Mouse (Mus musculus): ENCODE measurements at regions not wholly inside any gene's neighbourhood (a gene's known extent, or its start where the extent isn't known, plus 50 kb on each side); places are given as distances from the start of the nearest gene placed in this dataset.
A peak's percentile ranks its signal among the peaks of the same experiment; 100 is the strongest.

- DNase-seq = no peak
Measured at GRCm38 (mm10) chr16:57823329-57823728, 68.8 kb upstream of the Col8a1 start.

GRCm38 (mm10) chr16:57845416-57845815 is 90.9 kb upstream of the Col8a1 start:
- no peak for DNase-seq

DNA sequence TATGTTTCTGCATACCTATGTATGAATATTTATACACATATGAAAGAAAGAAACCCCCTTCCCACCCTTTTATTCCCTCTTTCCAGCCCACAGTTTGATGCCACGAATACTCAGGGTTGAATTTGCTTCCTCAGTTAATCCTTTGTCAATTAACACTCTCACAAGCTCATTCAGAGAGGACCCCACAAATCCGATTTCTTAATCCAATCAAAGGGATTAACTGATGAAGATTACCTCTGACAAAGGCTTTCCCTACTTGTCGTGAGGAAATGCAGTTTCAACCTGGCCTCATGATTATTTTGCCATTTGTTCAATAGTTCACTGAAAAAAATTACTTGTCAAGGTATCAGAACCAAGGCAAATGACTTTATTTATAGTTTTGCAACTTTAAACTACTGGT is 91.8 kb upstream of the Col8a1 start:
- DNase-seq = no peak

DNA sequence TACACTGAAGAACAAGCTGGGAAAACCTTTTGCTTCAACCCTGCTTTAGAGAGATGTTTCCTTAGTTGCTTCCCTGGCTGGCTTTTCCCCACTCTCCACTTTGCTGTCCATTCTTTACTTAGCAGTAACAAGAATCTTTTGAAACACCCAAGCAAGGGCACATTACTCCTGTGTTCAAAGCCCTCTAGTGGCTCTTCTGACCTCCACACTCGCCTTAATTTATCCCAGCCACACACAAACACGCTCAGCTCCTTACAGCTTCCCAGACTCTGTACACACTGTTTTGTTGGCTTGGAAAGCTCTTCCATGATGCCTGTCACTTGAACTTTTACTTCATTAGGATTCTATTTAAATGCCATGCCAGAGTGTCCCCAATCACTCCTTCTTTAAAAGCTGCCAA is 97.3 kb upstream of the Col8a1 start:
- DNase-seq = no peak

DNA sequence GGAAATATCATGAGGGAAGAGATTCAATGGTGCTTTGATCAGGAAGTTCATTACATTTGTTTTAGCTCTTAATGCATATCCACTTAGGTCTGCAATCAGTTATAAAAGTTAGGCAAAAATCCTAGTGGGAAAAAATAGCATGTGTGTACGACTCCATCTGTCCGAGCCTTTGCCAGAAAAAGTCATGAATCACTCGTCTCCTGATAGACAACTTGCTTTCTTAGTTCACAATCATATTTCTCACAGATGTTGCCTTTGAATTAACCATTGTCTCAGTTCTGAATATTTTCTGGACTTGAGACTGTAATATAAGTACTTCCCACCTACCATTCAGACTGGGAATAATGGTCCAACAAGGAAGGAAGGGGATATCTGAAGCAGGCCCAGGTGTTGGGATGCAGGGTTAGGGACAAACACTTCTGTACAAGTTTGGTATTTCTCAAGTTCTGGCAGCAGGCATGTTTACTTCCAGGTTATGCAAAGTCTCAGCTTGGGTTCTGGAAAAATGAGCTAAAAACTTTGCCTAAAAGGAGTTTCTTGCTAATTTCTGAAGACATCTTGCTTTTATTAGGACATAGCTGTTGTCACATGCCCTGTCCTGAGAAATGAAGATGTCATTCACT is 98.4 kb upstream of the Col8a1 start:
- no peak for DNase-seq

DNA sequence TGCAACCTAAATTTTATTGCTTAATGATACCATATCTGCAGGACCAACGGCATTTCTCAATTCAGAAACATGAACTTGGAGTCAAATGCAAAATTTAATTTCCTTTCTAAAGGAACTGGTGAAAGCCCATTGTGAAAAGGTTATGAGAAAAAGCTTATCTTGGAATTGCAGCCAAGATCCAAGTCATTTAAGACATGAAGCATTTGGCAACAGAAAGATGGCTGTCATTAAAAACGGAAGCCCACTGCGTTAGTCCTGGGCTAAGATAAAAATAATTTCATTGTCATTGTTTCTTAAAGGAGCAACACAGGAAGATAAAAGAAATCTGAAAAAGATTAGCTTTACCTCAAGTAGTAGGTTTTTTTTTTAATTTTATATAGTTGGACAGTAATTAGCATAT is 99.2 kb upstream of the Col8a1 start:
- DNase-seq = no peak

DNA sequence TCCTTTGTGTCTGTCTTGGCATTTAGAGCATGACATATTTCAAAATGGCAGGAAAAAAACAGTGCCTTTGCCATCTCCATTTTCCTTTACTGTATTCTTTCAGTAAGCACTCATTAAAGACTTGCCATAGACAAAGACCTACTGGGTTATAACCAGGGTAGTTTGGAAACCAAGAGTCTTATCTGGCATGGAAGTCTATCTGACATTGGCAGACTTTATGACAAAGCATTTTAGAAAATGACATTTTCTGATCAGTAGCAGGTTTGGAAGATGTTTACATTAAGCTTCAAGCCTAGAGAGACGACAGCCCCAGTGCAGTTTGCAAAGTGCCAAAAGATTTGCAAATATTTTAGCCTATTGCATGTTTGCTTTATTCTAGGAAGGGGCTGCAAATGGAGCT is 102.5 kb upstream of the Col8a1 start:
- no peak for DNase-seq

DNA sequence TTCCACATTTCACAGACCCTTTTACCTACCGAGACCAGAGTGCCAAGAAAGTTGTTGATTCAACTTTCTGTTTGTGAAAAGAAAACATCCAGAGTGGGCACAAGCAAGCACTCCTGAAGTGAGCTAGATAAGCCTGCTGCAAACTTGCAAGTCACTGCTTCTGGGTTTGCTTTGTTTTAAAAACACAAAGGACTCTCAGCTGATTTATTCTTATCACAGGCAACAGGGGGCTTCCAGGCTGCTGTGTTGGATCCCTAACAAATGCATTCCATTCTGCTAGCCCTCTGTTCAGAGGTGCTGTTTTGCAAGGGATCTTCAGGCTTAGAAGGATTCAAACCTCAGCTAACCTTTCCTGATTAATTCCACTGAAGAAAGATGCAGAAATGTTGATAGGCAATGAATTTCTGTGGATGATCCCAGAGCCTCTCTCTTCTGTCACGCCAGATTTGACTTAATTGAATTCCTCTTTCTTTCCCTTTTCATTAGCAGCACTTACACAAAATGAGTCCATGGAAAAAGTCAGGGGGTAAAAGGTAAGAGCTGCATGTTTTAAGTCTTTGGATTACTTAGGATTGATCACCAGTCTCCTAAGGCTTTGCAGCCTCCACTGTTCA is 103.7 kb upstream of the Col8a1 start:
- DNase-seq = no peak

- no peak for DNase-seq
Measured at GRCm38 (mm10) chr16:57858765-57859201, 104.2 kb upstream of the Col8a1 start.

DNA sequence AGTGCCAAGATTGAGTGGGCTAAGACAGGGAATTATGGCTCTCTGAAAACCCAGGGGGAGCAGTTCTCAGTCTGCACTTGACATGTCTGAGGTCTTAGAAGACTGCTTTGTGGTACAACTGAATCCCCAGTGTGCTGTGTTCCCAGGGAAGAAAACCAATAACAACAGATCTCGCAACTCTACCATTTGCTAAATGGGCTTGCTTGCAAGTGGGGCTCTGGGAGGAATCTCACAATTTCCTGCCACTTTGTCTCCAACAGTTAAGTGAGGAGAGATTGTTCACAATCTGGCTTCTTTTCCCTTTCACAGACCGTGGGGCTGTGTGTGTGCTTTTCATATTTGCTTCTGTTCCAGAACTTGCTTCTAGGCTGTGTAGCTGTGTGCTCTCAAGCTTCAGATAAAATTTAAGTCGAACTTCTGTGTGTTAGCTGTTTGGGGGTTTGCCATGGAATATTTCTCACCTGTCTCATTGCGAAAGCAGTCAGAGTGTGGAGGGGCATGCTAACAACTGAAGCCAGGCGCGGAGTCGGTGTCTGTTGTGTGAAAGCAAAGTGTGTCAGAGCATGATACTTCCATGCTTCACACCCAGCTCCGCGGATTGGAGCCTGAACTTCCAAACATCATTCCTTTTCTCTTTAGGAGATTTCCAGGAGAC is 108.8 kb upstream of the Col8a1 start:
- DNase-seq = no peak

- DNase-seq = no peak
Measured at GRCm38 (mm10) chr16:57876857-57877256, 122.3 kb upstream of the Col8a1 start.

DNA sequence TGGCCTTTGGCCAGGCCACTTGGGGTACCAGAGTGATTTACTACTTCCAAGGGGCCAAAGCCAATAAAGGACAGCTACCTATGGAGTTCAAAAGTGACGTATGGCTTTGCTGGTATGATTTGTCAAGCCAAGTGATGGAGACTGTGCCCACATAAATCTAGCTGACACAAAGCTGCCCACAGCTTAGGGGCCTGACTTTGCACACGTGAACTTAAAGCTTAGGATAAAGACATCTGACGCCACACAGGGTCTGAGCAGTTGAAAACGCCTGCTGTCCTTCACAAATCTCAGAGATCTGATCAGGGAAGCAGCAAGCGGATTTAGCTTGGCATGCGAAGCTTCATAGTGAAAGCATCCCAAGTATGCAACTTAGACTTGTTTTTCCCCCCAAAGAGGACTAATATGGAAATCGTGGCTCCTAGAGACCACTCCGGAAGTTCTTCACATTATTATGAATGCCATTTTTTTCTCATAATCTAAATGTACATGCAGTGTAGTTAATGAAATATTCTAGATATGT is 127.1 kb upstream of the Col8a1 start:
- no peak for DNase-seq

GRCm38 (mm10) chr16:57888138-57888537 is 133.6 kb upstream of the Col8a1 start:
- no peak for DNase-seq

DNA sequence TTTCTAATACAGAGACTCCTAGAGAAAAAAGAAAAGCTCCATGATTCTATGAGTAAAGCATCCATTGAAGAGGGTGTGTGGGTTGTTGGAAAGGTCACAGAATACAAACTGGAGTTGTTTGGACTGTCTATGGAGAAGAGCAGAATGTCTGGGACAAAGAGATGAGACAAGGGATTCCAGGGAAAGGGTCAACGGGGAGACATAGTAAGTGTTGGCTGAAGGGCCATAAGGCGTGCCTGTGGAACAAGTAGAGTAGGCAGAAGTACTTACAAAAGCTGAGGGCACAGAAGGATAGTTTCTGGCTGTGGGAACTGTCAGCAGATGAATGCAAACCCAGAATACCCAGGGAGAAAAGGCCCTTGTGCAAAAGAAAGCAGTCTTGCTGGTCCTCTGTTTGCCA is 134.0 kb upstream of the Col8a1 start:
- DNase-seq = no peak

DNA sequence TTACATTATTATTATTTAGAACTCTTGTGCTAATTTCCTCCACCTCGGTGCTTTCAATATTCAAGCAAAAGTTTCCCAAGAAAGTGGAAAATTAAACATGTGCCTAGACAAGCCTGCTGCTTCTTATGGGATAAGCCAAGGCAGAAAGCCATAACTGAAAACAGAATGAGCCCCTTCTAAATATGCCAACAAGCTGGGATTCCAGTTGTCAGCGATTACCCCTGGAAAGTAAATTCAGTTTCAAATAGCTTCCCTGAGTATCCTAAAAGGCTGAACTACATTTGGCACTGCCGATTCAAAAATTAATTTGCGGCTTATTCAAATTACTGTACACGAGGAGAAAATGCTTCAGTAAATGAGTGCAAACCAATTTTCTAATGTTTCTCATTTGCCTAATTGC is 135.6 kb upstream of the Col8a1 start:
- DNase-seq = no peak

DNA sequence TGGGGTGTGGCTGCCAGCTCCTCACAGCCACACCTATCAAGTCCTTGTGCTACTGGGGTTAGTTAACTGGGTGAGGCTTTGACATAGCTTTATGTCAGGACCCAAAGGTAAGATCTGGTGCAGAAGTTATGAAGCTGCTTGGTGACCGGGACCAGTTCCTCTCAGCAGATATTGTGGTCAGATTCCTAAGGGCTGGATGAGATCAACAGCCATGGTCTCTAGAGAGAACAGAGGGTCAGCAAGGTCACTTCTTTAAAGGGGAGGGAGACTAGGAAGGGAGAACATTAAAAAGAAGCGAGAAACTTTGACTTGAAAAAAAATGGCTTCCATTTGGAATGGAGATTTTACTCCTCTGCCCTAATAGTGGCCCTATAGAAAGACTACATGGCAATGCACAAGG is 138.6 kb upstream of the Col8a1 start:
- no peak for DNase-seq

GRCm38 (mm10) chr16:57893698-57894352 is 139.3 kb upstream of the Col8a1 start:
- peak; percentile 13 for DNase-seq

- no peak for DNase-seq
Measured at GRCm38 (mm10) chr16:57901006-57901405, 146.5 kb upstream of the Col8a1 start.

- DNase-seq = no peak
Measured at GRCm38 (mm10) chr16:57902498-57902897, 148.0 kb upstream of the Col8a1 start.

- no peak for DNase-seq
Measured at GRCm38 (mm10) chr16:57912001-57912400, 157.5 kb upstream of the Col8a1 start.

GRCm38 (mm10) chr16:57914506-57914905 is 160.0 kb upstream of the Col8a1 start:
- no peak for DNase-seq

- DNase-seq = no peak
Measured at GRCm38 (mm10) chr16:57915451-57915850, 160.9 kb upstream of the Col8a1 start.

DNA sequence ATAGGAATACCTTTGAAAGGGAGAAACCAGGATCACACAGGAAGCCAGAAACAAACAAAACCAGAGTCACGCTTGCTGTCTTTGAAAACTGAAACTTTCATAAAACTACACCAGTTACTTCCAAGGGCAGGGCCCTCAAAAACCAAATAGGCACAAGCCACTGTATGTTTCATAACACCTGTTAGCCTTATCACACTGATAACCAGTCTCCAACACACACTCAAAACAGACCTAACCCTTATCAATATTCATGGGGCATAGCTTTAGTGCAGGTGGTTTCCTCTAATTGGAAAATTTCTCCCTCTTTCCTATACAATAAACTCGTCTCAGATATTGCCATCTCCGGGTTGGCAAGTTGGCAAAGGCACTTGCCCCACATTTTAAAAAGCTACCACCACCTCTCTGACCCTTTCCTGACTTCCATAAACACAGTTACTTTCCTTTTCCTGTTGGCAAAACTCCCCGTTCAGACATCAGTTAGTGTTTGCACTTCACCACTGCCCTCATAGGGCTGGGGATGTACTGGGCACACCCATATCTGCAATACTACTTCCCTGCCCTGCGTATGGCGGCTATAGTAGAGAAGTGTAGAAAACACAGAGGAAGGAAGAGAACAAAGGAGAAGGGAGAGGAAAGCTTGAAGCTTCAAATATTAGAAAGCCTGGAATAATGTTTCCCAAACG is 169.1 kb upstream of the Col8a1 start:
- DNase-seq = no peak
